Mouse (Mus musculus): ENCODE data around the gene Med24. TPM values are rescaled to one million over a fixed set of nuclear protein-coding genes. Genes with fewer than 3 reads are reported as not detected.
"Not testable (repeated sequence)": the region's sequence is repeated elsewhere in the genome, so short reads cannot be mapped to it uniquely, and the experiment has no call there.

Med24 gene
- polyA plus RNA-seq, 1 experiment: 45.3 TPM

DNA sequence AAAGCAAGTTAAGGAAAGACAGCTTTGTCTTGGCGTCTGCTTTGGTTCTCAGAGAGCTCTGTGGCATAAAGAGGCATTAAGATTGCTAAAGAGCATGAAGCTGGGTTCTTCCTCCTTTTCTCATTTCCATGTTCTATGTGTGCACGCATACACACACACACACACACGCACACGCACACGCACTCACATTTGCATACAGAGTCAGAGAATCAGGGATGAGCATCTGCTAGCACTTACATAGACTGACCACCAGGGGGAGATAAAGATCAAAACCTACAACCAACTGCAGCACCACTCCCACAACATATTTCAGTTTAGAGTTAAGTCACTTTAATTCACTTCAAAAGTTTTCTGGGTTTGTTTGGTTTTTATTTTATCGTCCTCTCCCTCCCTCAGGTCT lies 68.7 kb downstream of the Med24 start:
- Histone ChIP-seq H3K4me1 (ENCODE audit: control insufficient read depth, insufficient read depth, low read length) (no peaks in the 10 kb centered on the region), H3K4me3 (ENCODE audit: insufficient read depth, low read depth, low read length) (no peak overlapping the region), H3K36me3 (ENCODE audit: control insufficient read depth, insufficient read depth, low read length) (no peaks in the 10 kb centered on the region), H3K27ac (ENCODE audit: insufficient read depth, low read depth, low read length) (no peak overlapping the region), H3K27me3 (replicated peaks; ENCODE audit: control insufficient read depth, insufficient read depth, low read length) (no peaks in the 10 kb centered on the region)
- no peak for TF ChIP-seq POLR2A (IDR thresholded peaks at IDR 0.05; ENCODE audit: low read depth, low read length)
- TF ChIP-seq CTCF (conservative IDR thresholded peaks at IDR 0.05; ENCODE audit: insufficient read depth, insufficient read length, low read depth, low read length): peak; percentile 59
- WGBS: 5% methylated on average over 6 of the region's 6 CpGs
- DNase-seq: peak; percentile 58

DNA sequence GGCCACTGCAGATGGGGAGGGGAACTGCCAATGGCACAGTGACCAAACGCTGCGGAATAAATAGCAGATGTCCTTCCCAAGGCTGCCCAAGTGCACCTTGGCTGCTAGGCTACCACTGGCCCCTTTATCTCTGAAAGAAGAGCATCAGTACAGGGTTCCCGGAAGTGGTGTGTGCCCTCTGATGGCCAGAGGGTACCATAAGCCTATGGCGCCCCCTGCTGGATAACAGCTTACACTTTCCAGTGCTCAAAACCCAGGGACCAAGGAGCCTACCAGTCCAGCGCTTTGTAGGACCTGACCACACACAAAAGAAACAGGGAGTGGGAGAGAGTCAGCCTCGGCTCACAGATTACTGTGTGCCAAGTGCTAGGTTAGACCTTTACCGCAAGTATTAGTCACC lies 74.2 kb downstream of the Med24 start:
- H3K36me3 ChIP-seq (ENCODE audit: control insufficient read depth, insufficient read depth, low read length); H3K4me1 ChIP-seq (ENCODE audit: control insufficient read depth, insufficient read depth, low read length); H3K27me3 ChIP-seq (replicated peaks; ENCODE audit: control insufficient read depth, insufficient read depth, low read length); H3K27ac ChIP-seq (ENCODE audit: insufficient read depth, low read depth, low read length); H3K4me3 ChIP-seq (ENCODE audit: insufficient read depth, low read depth, low read length): not testable (repeated sequence)
- WGBS: 15% methylated on average over 7 of the region's 7 CpGs
- DNase-seq: peak; percentile 58
- TF ChIP-seq CTCF (conservative IDR thresholded peaks at IDR 0.05; ENCODE audit: insufficient read depth, insufficient read length, low read depth, low read length): peak; percentile 66

Other genes starting within 250 kb of the Med24 start
- gene Ikzf3, start 183.4 kb downstream of the Med24 start, polyA plus RNA-seq (2012; rRNA removed): 0.58 and 3.9 TPM in 2 replicates
- 0.26 and 0.34 TPM in 2 replicates for gene Zpbp2, start 178.3 kb downstream of the Med24 start, polyA plus RNA-seq (2012; rRNA removed)
- 57.2 and 60.2 TPM in 2 replicates for gene Ormdl3, start 142.1 kb downstream of the Med24 start, polyA plus RNA-seq (2012; rRNA removed)
- gene Lrrc3c, start 131.1 kb downstream of the Med24 start, polyA plus RNA-seq (2012; rRNA removed): not detected in 2 replicates
- gene Gm12355, start 103.8 kb downstream of the Med24 start, polyA plus RNA-seq (2012; rRNA removed): not detected in 2 replicates
- gene Gsdma3, start 103.1 kb downstream of the Med24 start, polyA plus RNA-seq (2012; rRNA removed): not detected in 2 replicates
- gene Gsdma2, start 82.7 kb downstream of the Med24 start, polyA plus RNA-seq (2012; rRNA removed): not detected in 2 replicates
- gene Gsdma, start 65.1 kb downstream of the Med24 start, polyA plus RNA-seq (2012; rRNA removed): not detected in 2 replicates
- 307 and 331 TPM in 2 replicates for gene Psmd3, start 46.9 kb downstream of the Med24 start, polyA plus RNA-seq (2012; rRNA removed)
- gene Csf3, start 28.2 kb downstream of the Med24 start, polyA plus RNA-seq (2012; rRNA removed): not detected in 2 replicates
- gene Thra, start 11.2 kb upstream of the Med24 start, polyA plus RNA-seq (2012; rRNA removed): 92.7 and 97.2 TPM in 2 replicates
- 140 and 155 TPM in 2 replicates for gene Nr1d1, start 45.9 kb upstream of the Med24 start, polyA plus RNA-seq (2012; rRNA removed)
- 23.5 and 24.5 TPM in 2 replicates for gene Msl1, start 66.1 kb upstream of the Med24 start, polyA plus RNA-seq (2012; rRNA removed)
- 21.0 and 24.5 TPM in 2 replicates for gene Casc3, start 75.5 kb upstream of the Med24 start, polyA plus RNA-seq (2012; rRNA removed)
- gene Rapgefl1, start 107.3 kb upstream of the Med24 start, polyA plus RNA-seq (2012; rRNA removed): 4.2 and 4.7 TPM in 2 replicates
- gene Wipf2, start 134.2 kb upstream of the Med24 start, polyA plus RNA-seq (2012; rRNA removed): 8.7 and 9.9 TPM in 2 replicates
- 0.11 and 0.14 TPM in 2 replicates for gene Cdc6, start 178.4 kb upstream of the Med24 start, polyA plus RNA-seq (2012; rRNA removed)
- gene Rara, start 198.4 kb upstream of the Med24 start, polyA plus RNA-seq (2012; rRNA removed): 18.0 and 19.6 TPM in 2 replicates